Mouse (Mus musculus) CD4-positive, CD25-positive, alpha-beta regulatory T cell, adult 4 months (primary cell): ENCODE results near the gene Fyttd1. TPM values are rescaled to one million over a fixed set of nuclear protein-coding genes. Genes with fewer than 3 reads are reported as not detected.
"Not testable (repeated sequence)": the region's sequence is repeated elsewhere in the genome, so short reads cannot be mapped to it uniquely, and the experiment has no call there.

Experiments
- ATAC-seq: one replicate; pipeline ENCODE4 v1.8.0; 2017
- polyA plus RNA-seq, 2 experiments: library from polyadenylated mRNA; unstranded; fragments of 100-300 nt; shearing (Covaris generic); gene quantifications; one replicate each; pipeline ENCODE4 v1.2.1; 2017

The Fyttd1 gene
- polyA plus RNA-seq, 2 experiments from 2014 or later, result 64.8 to 65.3 TPM

GRCm38 (mm10) chr16:32878972-32879926 is 1.9 kb downstream of the Fyttd1 start:
- ATAC-seq, result no peak

DNA sequence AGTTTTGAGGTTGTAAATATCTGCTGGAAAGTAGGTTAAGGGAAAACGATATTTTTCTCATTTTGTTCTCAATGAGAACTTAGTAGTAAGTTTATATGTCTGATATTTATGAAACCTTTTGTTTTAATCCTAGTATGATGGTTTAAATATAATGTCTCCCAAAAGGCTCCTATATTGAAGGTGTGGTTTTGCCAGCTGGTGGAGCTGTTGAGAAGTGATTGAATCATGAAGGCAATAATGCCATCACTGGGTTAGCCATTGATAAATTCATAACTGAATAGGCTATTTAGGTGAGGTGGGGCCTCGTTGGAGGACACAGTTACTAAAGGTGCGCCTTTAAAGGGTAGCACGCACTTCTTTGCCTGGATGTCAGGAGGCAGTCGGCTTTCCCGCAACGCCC is 4.2 kb downstream of the Fyttd1 start:
- ATAC-seq, result no peak

DNA sequence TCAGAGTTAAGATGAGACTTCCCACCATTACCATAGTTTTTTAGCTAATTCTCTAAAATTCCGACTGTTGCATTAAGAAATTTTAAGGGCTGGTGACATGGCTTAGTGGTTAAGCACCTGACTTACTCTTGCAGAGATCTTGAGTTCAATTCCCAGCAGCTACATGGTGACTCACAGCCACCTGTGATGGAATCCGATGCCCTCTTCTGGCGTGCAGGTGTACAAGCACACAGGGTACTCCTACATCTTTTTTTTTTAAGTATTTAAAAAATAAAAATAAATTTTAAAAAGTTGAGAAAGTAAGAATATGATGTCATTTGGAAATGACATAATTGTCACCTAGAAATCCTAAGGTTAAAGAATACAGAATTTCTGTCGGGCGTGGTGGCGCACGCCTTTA is 10.7 kb downstream of the Fyttd1 start:
- ATAC-seq, result no peak

- no peak for ATAC-seq
These were observed 12.6 kb downstream of the Fyttd1 start for GRCm38 (mm10) chr16:32889881-32890280.

GRCm38 (mm10) chr16:32896126-32896525 is 18.8 kb downstream of the Fyttd1 start:
- ATAC-seq, result no peak

DNA sequence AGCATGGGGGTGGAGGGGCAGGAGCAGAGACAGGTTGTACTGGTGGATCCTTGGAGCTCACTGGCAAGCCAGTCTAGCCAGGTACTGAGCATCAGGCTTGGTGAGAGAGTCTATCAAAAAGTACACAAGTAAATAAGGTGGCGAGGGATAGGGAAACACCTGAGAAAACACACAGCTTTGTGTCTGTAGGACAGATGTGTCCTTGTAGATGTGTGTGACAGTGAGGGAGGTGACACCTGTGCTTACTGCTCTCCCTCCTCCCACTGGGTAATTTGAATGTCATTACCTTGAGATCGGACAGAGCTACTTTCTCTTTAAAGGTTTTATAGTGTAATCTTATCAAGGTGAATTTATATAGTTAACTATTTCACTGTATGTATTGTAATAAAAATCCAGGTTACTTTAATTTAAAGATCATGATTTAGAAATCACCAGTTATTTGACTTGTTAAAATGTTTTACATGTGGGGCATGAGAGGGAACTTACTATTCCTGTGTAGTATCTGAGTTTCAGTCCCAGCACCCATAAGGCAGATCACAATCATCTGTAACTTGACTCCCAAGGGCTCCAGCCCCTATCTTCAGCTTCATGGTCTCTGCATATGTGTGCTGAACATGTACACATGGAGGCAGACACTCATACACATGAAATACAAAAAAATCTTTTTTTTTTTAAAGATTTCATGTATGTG is 24.2 kb downstream of the Fyttd1 start:
- ATAC-seq, result no peak

- ATAC-seq, result no peak
These were observed 24.7 kb downstream of the Fyttd1 start for GRCm38 (mm10) chr16:32902051-32902428.

- no peak for ATAC-seq
These were observed 28.9 kb downstream of the Fyttd1 start for GRCm38 (mm10) chr16:32906186-32906585.

DNA sequence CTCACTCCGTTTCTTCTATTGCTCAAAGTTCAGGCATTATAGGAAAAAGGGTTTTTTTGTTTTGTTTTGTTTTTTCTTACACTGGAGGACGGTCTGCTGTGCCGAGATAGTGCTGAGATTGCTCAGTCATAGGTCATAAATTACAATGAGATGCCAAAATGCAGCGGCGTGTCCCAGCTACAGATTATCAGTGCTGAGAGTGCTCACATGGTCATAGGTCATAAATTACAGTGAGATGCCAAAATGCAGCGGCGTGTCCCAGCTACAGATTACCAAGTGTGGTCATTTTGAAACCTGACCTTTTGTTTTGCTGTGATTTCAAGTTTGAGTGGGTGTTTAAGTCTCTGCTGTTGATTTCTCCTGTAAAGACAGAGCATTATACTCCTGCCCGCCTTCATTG is 29.4 kb downstream of the Fyttd1 start:
- no peak for ATAC-seq

GRCm38 (mm10) chr16:32913212-32913611 is 35.9 kb downstream of the Fyttd1 start:
- no peak for ATAC-seq

GRCm38 (mm10) chr16:32913937-32914881 is 36.9 kb downstream of the Fyttd1 start, which contains the start of gene Lrch3:
Lrch3 (plus strand) TSS chr16:32914100.
- peak; percentile 71 for ATAC-seq

DNA sequence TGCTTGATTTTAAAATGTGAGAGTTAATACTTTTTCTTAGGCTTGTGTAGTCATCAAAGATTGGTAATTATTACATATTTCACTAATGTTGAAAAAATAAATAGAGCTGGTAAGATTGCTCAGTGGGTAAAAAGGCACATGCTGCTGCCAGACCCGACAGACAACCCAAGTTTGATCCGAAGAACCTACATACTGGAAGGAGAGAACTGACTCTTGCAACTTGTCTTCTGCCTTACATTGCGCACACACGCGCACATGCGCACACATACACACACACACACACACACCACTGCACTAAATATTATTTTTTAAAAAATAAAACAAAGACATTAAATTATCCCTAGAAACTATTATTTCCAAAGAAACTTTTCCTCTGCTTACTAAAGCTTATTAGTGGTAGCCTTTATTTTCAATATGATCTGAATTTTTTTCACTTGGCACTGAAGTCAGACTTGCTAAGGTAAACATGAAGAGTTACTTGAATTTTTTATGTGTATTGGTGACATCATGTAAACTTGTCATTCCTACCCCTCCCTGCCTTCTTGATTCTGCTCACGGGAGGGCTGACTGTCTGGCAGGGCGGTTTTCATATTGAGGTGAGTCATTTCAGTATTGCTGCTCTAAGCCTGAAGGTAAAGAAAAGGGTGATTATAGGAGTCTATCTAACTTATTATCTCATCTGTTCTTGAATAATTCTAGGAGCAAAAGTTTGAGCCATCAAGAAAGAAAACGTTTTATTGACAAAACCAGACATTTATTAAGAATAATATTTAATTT is 38.2 kb downstream of the Fyttd1 start:
- ATAC-seq, result peak; percentile 53

- not testable (repeated sequence) for ATAC-seq
These were observed 49.3 kb downstream of the Fyttd1 start for GRCm38 (mm10) chr16:32926629-32927028.

- ATAC-seq, result no peak
These were observed 49.7 kb downstream of the Fyttd1 start for GRCm38 (mm10) chr16:32927044-32927443.

GRCm38 (mm10) chr16:32929918-32930317 is 52.6 kb downstream of the Fyttd1 start:
- peak; percentile 44 for ATAC-seq

DNA sequence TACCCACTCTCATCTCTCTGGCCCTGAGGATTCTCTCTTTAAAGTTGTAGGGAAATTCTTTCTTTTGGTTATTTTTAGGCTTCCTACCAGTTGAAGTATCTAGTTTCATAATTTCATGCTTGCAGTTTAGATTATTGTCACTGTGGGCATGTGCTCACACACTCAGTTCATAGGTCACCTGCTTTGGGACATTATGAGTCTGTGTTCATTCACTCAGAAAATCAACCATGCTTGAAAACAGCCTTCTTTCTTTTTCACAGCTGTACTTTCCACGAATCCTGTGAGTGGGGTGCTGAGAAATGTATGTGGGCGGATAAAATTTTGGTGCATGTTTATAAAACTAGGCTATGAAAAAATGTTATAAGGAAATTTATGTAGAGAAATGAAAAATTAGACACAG is 57.2 kb downstream of the Fyttd1 start:
- peak; percentile 44 for ATAC-seq

GRCm38 (mm10) chr16:32935088-32935487 is 57.8 kb downstream of the Fyttd1 start:
- no peak for ATAC-seq

GRCm38 (mm10) chr16:32937358-32937757 is 60.1 kb downstream of the Fyttd1 start:
- no peak for ATAC-seq

DNA sequence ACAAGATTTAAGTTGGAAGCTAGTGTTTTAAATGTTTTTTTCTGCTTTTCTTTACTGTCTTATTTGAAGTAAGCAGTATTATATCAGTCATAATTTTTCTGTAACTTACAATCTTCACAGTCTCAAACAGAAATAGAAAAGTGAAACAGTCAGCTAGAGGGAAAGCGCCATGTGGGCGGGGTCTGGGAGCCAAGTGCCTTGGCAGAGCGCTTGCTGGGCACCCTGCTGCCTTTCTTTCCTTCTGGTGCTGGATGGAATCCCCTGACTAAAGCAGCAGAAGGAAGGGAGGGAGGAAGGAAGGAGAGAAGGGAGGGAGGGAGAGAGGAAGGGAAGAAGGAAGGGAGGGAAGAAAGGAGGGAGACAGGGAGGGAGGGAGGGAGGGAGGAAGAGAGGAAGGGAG is 62.0 kb downstream of the Fyttd1 start:
- ATAC-seq, result not testable (repeated sequence)

DNA sequence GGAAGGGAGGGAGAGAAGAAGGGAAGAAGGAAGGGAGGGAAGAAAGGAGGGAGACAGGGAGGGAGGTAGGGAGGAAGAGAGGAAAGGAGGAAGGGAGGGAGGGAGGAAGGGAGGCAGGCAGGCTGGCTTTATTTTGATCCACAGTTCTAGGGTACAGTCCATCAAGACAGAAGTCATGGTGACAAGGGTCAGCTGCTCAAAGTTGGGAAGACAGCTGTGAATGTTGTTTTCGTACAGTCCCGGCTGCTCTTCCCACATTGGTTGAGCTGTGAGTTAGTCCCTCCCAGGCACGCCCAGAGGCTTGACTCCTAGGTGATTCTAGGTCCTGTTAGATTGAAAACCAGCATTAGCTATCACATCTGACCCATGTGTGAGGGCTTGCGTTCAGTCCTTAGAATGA is 62.4 kb downstream of the Fyttd1 start:
- ATAC-seq, result not testable (repeated sequence)

GRCm38 (mm10) chr16:32941226-32941625 is 63.9 kb downstream of the Fyttd1 start:
- ATAC-seq, result not testable (repeated sequence)

DNA sequence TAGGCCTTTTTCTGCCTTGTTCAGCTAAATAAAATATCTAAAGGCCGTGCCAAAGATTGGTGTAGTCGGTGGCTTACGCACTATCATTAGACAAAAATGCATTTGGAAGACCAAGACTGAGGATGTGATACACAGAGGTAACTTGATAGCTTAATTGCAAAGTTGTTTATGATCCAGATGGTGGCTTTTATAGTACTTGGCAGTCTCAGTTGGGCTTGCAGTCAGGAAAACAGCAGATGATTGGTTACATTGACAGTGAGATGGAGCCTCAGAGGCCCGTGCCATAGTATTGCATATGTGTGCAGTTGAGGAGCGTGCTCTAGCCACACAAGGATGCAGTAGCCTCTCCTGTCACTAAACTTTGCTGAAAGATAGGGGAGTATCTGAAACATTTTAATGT is 65.4 kb downstream of the Fyttd1 start:
- no peak for ATAC-seq
